Mouse (Mus musculus): Measurements from ENCODE around the gene Polrmt. TPM values are rescaled to one million over a fixed set of nuclear protein-coding genes. Genes with fewer than 3 reads are reported as not detected.
"Not testable (repeated sequence)": the region's sequence is repeated elsewhere in the genome, so short reads cannot be mapped to it uniquely, and the experiment has no call there.

Gene Polrmt
- polyA plus RNA-seq, 1 experiment from 2014 or later, result 34.9 TPM

DNA sequence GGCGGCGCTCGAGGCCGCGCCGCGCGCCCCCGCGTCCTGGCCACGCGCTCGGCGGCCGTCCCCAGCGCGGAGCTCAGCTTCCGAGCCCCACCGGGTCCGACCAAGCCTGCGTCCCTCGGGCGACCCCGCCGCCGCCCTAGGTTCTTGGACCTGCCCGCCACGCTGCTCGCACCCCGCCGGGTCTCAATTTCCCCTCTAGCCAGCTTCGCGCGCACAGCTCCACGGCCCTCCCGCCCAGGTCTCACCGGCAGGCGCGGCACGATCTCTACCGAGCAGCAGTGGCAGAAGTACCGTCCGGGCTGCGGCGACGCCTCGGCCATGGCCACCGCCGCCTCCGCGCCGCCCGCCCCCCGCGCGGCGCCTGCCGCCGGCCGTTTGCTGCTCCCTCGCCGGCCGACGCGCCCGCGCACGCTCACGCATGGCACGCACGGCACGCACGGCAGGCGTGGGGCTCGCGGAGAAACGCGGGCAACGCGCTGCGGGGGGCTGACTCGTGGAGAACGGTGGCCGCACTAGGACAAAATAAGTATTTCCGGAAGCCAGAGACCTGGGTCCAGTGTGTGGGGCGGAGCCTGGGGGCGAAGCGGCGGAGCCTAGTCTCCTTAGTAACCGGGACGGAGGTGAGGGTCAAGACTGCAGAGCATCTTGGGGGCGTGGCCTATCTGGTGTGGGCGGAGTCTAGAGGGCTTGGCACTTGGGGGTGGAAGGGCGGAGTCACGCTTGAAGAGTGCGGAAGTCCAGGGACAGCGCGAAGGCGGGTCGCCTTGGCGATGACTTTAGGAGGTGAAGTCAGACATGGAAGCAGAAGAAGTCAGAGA lies 20.3 kb upstream of the Polrmt start, which contains the start of gene Rnf126:
TSS of gene Rnf126 (minus strand) at position 445 of the 818 bp plus-strand sequence.
- under 1% methylated on average over 80 of the region's 101 CpGs for WGBS
- peak within 1 kb of the TSS; percentile 89 for H3K4me3 ChIP-seq (ENCODE audit: low read depth, low read length)
- H3K4me1 ChIP-seq (ENCODE audit: control insufficient read depth, insufficient read depth, low read length), result peaks cover 17% of the 10 kb centered on the region
- H3K27me3 ChIP-seq (ENCODE audit: control insufficient read depth, insufficient read depth, low read length), result no peaks in the 10 kb centered on the region
- peak; percentile 87 for ATAC-seq (ENCODE audit: low read depth)
- peak within 1 kb of the TSS; percentile 55 for H3K4me2 ChIP-seq (ENCODE audit: low read depth, low read length)
- H3K9ac ChIP-seq (replicated peaks; ENCODE audit: low read depth, low read length), result peak within 1 kb of the TSS; percentile 85
- peak within 1 kb of the TSS; percentile 88 for H3K27ac ChIP-seq (ENCODE audit: low read depth, low read length)
- no peaks in the 10 kb centered on the region for H3K9me3 ChIP-seq (ENCODE audit: control insufficient read depth, low read length)
- H3K36me3 ChIP-seq (ENCODE audit: control insufficient read depth, insufficient read depth, low read length), result peaks cover 6% of the 10 kb centered on the region

DNA sequence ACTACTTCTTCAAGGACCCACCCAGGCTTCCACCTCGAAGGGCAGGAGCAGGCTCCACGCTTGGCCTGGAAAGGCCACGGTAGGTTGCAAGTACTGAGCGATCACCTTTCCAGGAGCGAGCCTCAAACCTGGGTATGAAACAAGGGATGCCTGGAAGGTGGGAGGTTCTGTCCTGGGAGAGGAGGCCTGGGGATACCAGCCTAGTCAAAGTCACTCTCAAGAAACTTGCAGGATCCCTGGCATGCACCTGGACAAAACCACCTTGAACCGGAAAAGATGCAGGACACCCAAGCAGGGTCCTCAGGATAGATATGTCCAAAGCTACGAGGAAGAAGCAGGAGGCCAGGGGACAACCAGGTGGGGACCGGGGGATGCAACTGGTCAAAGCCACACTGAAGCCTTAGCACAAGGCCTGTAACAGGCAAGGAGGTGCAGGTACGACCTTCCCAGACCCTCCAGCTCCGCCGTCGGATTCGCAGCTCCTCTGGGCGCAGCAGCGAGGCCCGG lies 19.7 kb upstream of the Polrmt start:
- 10% methylated on average over 14 of the region's 16 CpGs for WGBS
- H3K27me3 ChIP-seq (ENCODE audit: control insufficient read depth, insufficient read depth, low read length), result no peaks in the 10 kb centered on the region
- no peak for ATAC-seq (ENCODE audit: low read depth)
- H3K9ac ChIP-seq (replicated peaks; ENCODE audit: low read depth, low read length), result peak overlapping the region; percentile 85
- peak overlapping the region; percentile 55 for H3K4me2 ChIP-seq (ENCODE audit: low read depth, low read length)
- peak overlapping the region; percentile 89 for H3K4me3 ChIP-seq (ENCODE audit: low read depth, low read length)
- peak overlapping the region; percentile 88 for H3K27ac ChIP-seq (ENCODE audit: low read depth, low read length)
- H3K4me1 ChIP-seq (ENCODE audit: control insufficient read depth, insufficient read depth, low read length), result peaks cover 17% of the 10 kb centered on the region
- no peaks in the 10 kb centered on the region for H3K9me3 ChIP-seq (ENCODE audit: control insufficient read depth, low read length)
- H3K36me3 ChIP-seq (ENCODE audit: control insufficient read depth, insufficient read depth, low read length), result peaks cover 12% of the 10 kb centered on the region

GRCm38 (mm10) chr10:79765228-79765745 lies 18.9 kb upstream of the Polrmt start:
- H3K27me3 ChIP-seq (ENCODE audit: control insufficient read depth, insufficient read depth, low read length), result no peaks in the 10 kb centered on the region
- peaks cover 17% of the 10 kb centered on the region for H3K4me1 ChIP-seq (ENCODE audit: control insufficient read depth, insufficient read depth, low read length)
- H3K36me3 ChIP-seq (ENCODE audit: control insufficient read depth, insufficient read depth, low read length), result peaks cover 16% of the 10 kb centered on the region
- H3K4me3 ChIP-seq (ENCODE audit: low read depth, low read length), result no peak overlapping the region
- no peak overlapping the region for H3K27ac ChIP-seq (ENCODE audit: low read depth, low read length)
- 85% methylated on average over 2 of the region's 2 CpGs for WGBS
- H3K9ac ChIP-seq (replicated peaks; ENCODE audit: low read depth, low read length), result 0 out of 2 replicates have a peak overlapping the region, but pooled peaks have one; percentile 85
- no peak for ATAC-seq (ENCODE audit: low read depth)
- H3K4me2 ChIP-seq (ENCODE audit: low read depth, low read length), result peak overlapping the region; percentile 55
- no peaks in the 10 kb centered on the region for H3K9me3 ChIP-seq (ENCODE audit: control insufficient read depth, low read length)

DNA sequence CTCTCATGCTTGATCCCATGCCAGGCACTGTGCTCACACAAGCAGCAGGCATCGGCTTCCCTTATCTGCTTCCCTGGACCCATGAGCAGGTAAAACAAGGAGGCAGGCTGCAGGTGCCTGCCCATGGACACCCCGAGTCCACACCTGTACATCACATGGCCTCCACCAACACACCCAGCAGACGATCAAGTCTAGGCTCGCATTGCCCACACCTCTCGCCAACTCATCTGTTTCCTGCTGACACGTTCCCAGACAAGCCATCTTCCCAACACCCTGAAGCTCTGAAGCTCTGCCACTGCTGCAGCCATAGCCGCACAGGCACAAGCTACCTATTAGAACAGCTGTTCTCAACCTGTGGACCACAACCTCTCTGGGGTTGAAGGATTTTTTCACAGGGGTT lies 17.9 kb upstream of the Polrmt start:
- Histone ChIP-seq H3K27ac (ENCODE audit: low read depth, low read length) (no peak overlapping the region), H3K9me3 (ENCODE audit: control insufficient read depth, low read length) (no peaks in the 10 kb centered on the region), H3K36me3 (ENCODE audit: control insufficient read depth, insufficient read depth, low read length) (peaks cover 18% of the 10 kb centered on the region), H3K4me2 (ENCODE audit: low read depth, low read length) (no peak overlapping the region), H3K9ac (replicated peaks; ENCODE audit: low read depth, low read length) (no peak overlapping the region), H3K4me1 (ENCODE audit: control insufficient read depth, insufficient read depth, low read length) (peaks cover 17% of the 10 kb centered on the region), H3K27me3 (ENCODE audit: control insufficient read depth, insufficient read depth, low read length) (no peaks in the 10 kb centered on the region), H3K4me3 (ENCODE audit: low read depth, low read length) (no peak overlapping the region)
- ATAC-seq (ENCODE audit: low read depth), result no peak
- WGBS, result 90% methylated on average over 7 of the region's 7 CpGs

DNA sequence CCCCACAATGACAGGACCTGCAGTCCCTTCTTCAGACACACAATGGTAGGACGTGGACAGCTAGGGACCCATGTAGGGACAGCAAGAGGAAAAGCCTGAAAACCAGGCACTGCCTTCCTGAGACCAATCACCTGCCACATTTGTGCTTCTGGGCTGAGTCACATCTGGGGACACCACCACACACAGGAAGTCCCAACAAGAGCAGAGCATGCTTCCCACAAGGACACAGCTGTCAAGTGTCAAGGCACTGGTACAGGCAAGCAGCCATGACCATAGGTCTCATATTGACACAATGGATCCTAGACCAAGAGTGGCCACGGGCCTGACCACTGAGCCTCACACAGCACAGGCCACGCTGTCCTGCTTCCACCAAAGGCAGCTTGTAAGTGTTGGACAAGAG lies 16.5 kb upstream of the Polrmt start:
- Histone ChIP-seq H3K27me3 (ENCODE audit: control insufficient read depth, insufficient read depth, low read length) (no peaks in the 10 kb centered on the region), H3K9me3 (ENCODE audit: control insufficient read depth, low read length) (no peaks in the 10 kb centered on the region), H3K4me1 (ENCODE audit: control insufficient read depth, insufficient read depth, low read length) (peaks cover 11% of the 10 kb centered on the region), H3K27ac (ENCODE audit: low read depth, low read length) (no peak overlapping the region), H3K4me2 (ENCODE audit: low read depth, low read length) (no peak overlapping the region), H3K9ac (replicated peaks; ENCODE audit: low read depth, low read length) (no peak overlapping the region), H3K4me3 (ENCODE audit: low read depth, low read length) (no peak overlapping the region), H3K36me3 (ENCODE audit: control insufficient read depth, insufficient read depth, low read length) (peaks cover 31% of the 10 kb centered on the region)
- 87% methylated on average over 3 of the region's 3 CpGs for WGBS
- ATAC-seq (ENCODE audit: low read depth), result no peak

DNA sequence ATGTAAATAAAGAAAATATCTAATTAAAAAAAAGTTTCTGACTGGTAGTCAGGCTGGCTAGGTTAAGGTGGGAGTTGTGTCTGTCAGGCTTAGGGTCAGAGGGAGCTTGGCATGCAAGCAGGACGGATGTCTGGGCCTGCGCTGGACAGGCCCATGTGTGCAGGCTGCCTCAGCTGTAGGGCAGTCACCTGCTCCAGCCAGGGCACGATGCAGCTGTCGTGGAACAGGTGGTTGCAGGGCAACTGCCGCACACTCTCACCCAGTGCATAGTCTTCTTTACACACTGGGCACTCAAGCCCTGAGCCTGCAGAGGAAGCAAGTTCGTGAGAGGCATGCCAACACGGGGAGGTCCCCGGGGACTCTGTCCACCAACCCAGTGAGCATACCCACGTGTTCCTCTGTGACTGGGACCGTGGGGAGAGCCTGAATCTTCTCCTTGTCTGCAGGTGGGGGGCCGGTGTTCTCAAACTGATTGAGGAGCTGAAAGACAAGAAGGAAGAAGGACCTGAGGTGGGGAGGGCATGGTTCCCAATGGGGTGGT lies 14.3 kb upstream of the Polrmt start:
- H3K4me3 ChIP-seq (ENCODE audit: low read depth, low read length), result no peak overlapping the region
- peaks cover 41% of the 10 kb centered on the region for H3K36me3 ChIP-seq (ENCODE audit: control insufficient read depth, insufficient read depth, low read length)
- 93% methylated on average over 11 of the region's 11 CpGs for WGBS
- H3K27me3 ChIP-seq (ENCODE audit: control insufficient read depth, insufficient read depth, low read length), result no peaks in the 10 kb centered on the region
- H3K27ac ChIP-seq (ENCODE audit: low read depth, low read length), result no peak overlapping the region
- no peak overlapping the region for H3K9ac ChIP-seq (replicated peaks; ENCODE audit: low read depth, low read length)
- H3K4me2 ChIP-seq (ENCODE audit: low read depth, low read length), result no peak overlapping the region
- ATAC-seq (ENCODE audit: low read depth), result no peak
- peaks cover 6% of the 10 kb centered on the region for H3K4me1 ChIP-seq (ENCODE audit: control insufficient read depth, insufficient read depth, low read length)
- no peaks in the 10 kb centered on the region for H3K9me3 ChIP-seq (ENCODE audit: control insufficient read depth, low read length)

GRCm38 (mm10) chr10:79759675-79760074 lies 13.3 kb upstream of the Polrmt start:
- H3K27me3 ChIP-seq (ENCODE audit: control insufficient read depth, insufficient read depth, low read length); H3K9ac ChIP-seq (replicated peaks; ENCODE audit: low read depth, low read length); H3K4me3 ChIP-seq (ENCODE audit: low read depth, low read length); H3K4me2 ChIP-seq (ENCODE audit: low read depth, low read length); H3K4me1 ChIP-seq (ENCODE audit: control insufficient read depth, insufficient read depth, low read length); ATAC-seq (ENCODE audit: low read depth); H3K9me3 ChIP-seq (ENCODE audit: control insufficient read depth, low read length); H3K27ac ChIP-seq (ENCODE audit: low read depth, low read length): not testable (repeated sequence)
- WGBS, result 92% methylated on average over 1 of the region's 1 CpGs
- H3K36me3 ChIP-seq (ENCODE audit: control insufficient read depth, insufficient read depth, low read length), result peaks cover 41% of the 10 kb centered on the region

DNA sequence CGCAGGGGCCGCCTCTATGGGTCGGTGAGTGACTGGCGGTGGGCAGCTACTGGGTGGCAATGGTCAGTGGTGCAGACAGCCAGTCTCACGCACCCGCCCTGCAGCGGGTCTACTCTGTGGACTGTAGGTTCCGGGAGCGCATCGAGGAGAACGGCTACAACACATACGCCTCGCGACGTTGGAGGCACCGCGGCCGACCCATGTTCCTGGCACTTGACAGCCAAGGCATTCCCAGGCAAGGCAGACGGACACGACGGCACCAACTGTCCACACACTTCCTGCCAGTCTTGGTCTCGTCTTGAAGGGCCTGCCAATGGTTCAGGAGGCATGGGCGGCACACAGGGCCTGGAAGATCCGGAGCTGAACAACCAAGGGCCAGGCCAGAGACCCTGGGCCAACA lies 10.3 kb upstream of the Polrmt start:
- Histone ChIP-seq H3K9ac (replicated peaks; ENCODE audit: low read depth, low read length) (no peak overlapping the region), H3K4me2 (ENCODE audit: low read depth, low read length) (no peak overlapping the region), H3K9me3 (ENCODE audit: control insufficient read depth, low read length) (no peaks in the 10 kb centered on the region), H3K36me3 (ENCODE audit: control insufficient read depth, insufficient read depth, low read length) (peaks cover 35% of the 10 kb centered on the region), H3K27ac (ENCODE audit: low read depth, low read length) (no peak overlapping the region), H3K4me1 (ENCODE audit: control insufficient read depth, insufficient read depth, low read length) (no peaks in the 10 kb centered on the region), H3K4me3 (ENCODE audit: low read depth, low read length) (no peak overlapping the region), H3K27me3 (ENCODE audit: control insufficient read depth, insufficient read depth, low read length) (no peaks in the 10 kb centered on the region)
- no peak for ATAC-seq (ENCODE audit: low read depth)
- 89% methylated on average over 24 of the region's 24 CpGs for WGBS

DNA sequence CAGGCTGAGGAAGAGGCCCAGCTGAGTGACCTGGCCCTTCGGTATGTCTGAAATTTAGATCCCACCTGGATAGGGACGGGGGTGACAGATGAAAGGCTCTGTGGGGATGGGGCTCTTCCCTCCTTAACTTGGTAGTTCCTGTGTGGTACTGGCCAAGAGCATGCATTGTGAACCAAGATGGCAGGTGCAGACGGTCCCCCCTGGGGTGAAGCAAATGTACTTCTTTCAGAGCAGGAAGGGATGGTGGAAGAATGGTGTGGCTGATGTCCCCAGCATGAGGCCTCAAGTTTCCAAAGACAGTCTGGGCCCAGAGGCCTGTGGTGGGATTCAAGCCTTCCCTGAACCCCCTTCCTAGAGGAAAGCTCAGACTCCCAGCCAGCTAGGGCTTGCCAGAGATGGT lies 9.5 kb upstream of the Polrmt start:
- no peaks in the 10 kb centered on the region for H3K4me1 ChIP-seq (ENCODE audit: control insufficient read depth, insufficient read depth, low read length)
- no peak overlapping the region for H3K9ac ChIP-seq (replicated peaks; ENCODE audit: low read depth, low read length)
- no peak overlapping the region for H3K4me2 ChIP-seq (ENCODE audit: low read depth, low read length)
- H3K4me3 ChIP-seq (ENCODE audit: low read depth, low read length), result peak overlapping the region; percentile 28; the same call in 1 of the 2 replicates
- H3K27me3 ChIP-seq (ENCODE audit: control insufficient read depth, insufficient read depth, low read length), result no peaks in the 10 kb centered on the region
- WGBS, result 78% methylated on average over 3 of the region's 3 CpGs
- no peak overlapping the region for H3K27ac ChIP-seq (ENCODE audit: low read depth, low read length)
- H3K36me3 ChIP-seq (ENCODE audit: control insufficient read depth, insufficient read depth, low read length), result peaks cover 26% of the 10 kb centered on the region
- H3K9me3 ChIP-seq (ENCODE audit: control insufficient read depth, low read length), result no peaks in the 10 kb centered on the region
- ATAC-seq (ENCODE audit: low read depth), result no peak

All from neural tube, embryonic 14.5 days (tissue).